In the genomic region with DNA sequence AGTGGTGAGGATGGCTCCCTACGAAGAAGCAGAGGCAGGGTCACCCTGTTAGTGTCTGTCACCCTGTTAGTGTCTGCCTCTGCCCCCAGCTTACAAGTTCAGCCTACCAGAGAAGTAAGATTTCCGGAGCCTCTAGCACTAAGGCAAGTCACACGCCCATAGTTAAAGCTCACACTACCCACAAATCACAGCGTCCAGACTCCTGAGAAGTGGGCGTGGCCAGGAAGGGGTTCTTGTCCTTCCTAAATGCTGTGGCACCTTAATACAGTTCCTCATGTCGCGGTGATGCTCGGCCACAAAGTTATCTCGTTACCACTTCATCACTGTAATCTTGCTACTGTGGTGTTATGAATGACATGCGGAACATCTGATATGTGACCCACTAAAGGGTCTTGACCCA, we compare ENCODE assay signal across 20 mouse cellular contexts. TPM values are rescaled to one million over a fixed set of nuclear protein-coding genes. Genes with fewer than 3 reads are reported as not detected.
DNase-seq lines count a peak whose midpoint lies in the region; ATAC-seq lines count a peak whose summit lies in the region.
"Had no signal": no experiment of that assay in that cellular context is flagged by ENCODE, and none has a peak within 500 bp of the region (broad histone marks: within the 10 kb centered on the region; RNA-seq: fewer than 3 reads in every experiment).

No protein-coding gene starts in this region.

- peak; percentile 35 for DNase-seq in midbrain, embryonic 11.5 days (ENCODE audit: low spot score, missing footprints)
- no peak for DNase-seq in midbrain, embryonic 14.5 days
- DNase-seq in R1 (ENCODE audit: low read depth, low spot score) = peak; percentile 79
- DNase-seq in spleen, postnatal 14 days (ENCODE audit: low spot score in 2 of 2) = no peak
- no peak for DNase-seq in lung, postnatal 14 days
- DNase-seq: adrenal gland, adult 8-10 months; adrenal gland, postnatal 14 days; adrenal gland, postnatal 36 days; cerebellum, adult 11-12 months; cerebellum, adult 2 months; cerebellum, postnatal 10 days; forebrain, postnatal 0 days had no signal

- no peak for ATAC-seq in midbrain, embryonic 11.5 days (ENCODE audit: low FRiP score)
- no peak for ATAC-seq in midbrain, embryonic 14.5 days (ENCODE audit: low FRiP score, low TSS enrichment)
- ATAC-seq: activated CD4-positive, CD25-positive, alpha-beta regulatory T cell, adult 4 months; forebrain, embryonic 13.5 days; forebrain, embryonic 15.5 days; forebrain, postnatal 0 days; Patski had no signal

- no peaks in the 10 kb centered on the region for H3K36me3 ChIP-seq in midbrain, embryonic 11.5 days (ENCODE audit: control insufficient read depth, insufficient read depth, low read length)
- peaks cover 3% of the 10 kb centered on the region; the same call in 1 of the 2 replicates for H3K36me3 ChIP-seq in midbrain, embryonic 14.5 days (ENCODE audit: control insufficient read depth, insufficient read depth, low read length)
- H3K36me3 ChIP-seq: embryonic facial prominence, embryonic 10.5 days; embryonic facial prominence, embryonic 12.5 days; G1E had no signal

- H3K27me3 ChIP-seq in midbrain, embryonic 11.5 days (ENCODE audit: control insufficient read depth, insufficient read depth, low read length) = no peaks in the 10 kb centered on the region
- no peaks in the 10 kb centered on the region for H3K27me3 ChIP-seq in midbrain, embryonic 14.5 days (ENCODE audit: control insufficient read depth, insufficient read depth, low read length)
- H3K27me3 ChIP-seq: embryonic facial prominence, embryonic 12.5 days; forebrain, embryonic 13.5 days; forebrain, embryonic 15.5 days; Patski had no signal

- no peaks in the 10 kb centered on the region for H3K4me1 ChIP-seq in midbrain, embryonic 11.5 days (ENCODE audit: control insufficient read depth, insufficient read depth, low read length)
- H3K4me1 ChIP-seq in midbrain, embryonic 14.5 days (ENCODE audit: control insufficient read depth, insufficient read depth, low read length) = no peaks in the 10 kb centered on the region
- H3K4me1 ChIP-seq: embryonic facial prominence, embryonic 10.5 days; embryonic facial prominence, embryonic 12.5 days; forebrain, embryonic 13.5 days; forebrain, embryonic 15.5 days had no signal

- no peak overlapping the region for H3K9ac ChIP-seq in midbrain, embryonic 11.5 days (ENCODE audit: low read length)
- no peak overlapping the region for H3K9ac ChIP-seq in midbrain, embryonic 14.5 days (replicated peaks; ENCODE audit: low read length)
- H3K9ac ChIP-seq: embryonic facial prominence, embryonic 12.5 days; forebrain, embryonic 13.5 days; forebrain, embryonic 15.5 days; forebrain, postnatal 0 days had no signal

- no peak overlapping the region for H3K4me3 ChIP-seq in midbrain, embryonic 11.5 days (ENCODE audit: low read depth, low read length)
- H3K4me3 ChIP-seq in midbrain, embryonic 14.5 days (replicated peaks; ENCODE audit: low read depth, low read length) = no peak overlapping the region
- H3K4me3 ChIP-seq: embryonic facial prominence, embryonic 10.5 days; embryonic facial prominence, embryonic 12.5 days; forebrain, embryonic 13.5 days; forebrain, embryonic 15.5 days had no signal

- H3K4me2 ChIP-seq in midbrain, embryonic 11.5 days = no peak overlapping the region
- no peak overlapping the region for H3K4me2 ChIP-seq in midbrain, embryonic 14.5 days (ENCODE audit: low read length)
- H3K4me2 ChIP-seq: embryonic facial prominence, embryonic 12.5 days; forebrain, embryonic 13.5 days; forebrain, embryonic 15.5 days had no signal

- no peak overlapping the region for H3K27ac ChIP-seq in midbrain, embryonic 11.5 days (ENCODE audit: low read depth, low read length)
- no peak overlapping the region for H3K27ac ChIP-seq in midbrain, embryonic 14.5 days (replicated peaks; ENCODE audit: low read depth, low read length)
- H3K27ac ChIP-seq: embryonic facial prominence, embryonic 10.5 days; embryonic facial prominence, embryonic 12.5 days; forebrain, embryonic 13.5 days; forebrain, embryonic 15.5 days had no signal

- WGBS in midbrain, embryonic 11.5 days = 80% methylated on average over 10 of the region's 10 CpGs
- 81% methylated on average over 10 of the region's 10 CpGs for WGBS in midbrain, embryonic 14.5 days

- no peaks in the 10 kb centered on the region for H3K9me3 ChIP-seq in midbrain, embryonic 11.5 days (ENCODE audit: control insufficient read depth, low read length)
- no peaks in the 10 kb centered on the region for H3K9me3 ChIP-seq in midbrain, embryonic 14.5 days (ENCODE audit: control insufficient read depth, low read length)
- H3K9me3 ChIP-seq: embryonic facial prominence, embryonic 10.5 days; embryonic facial prominence, embryonic 12.5 days; forebrain, embryonic 13.5 days; forebrain, embryonic 15.5 days; G1E had no signal

RNA-seq across cellular contexts. Expression of a gene that starts 32.6 kb away (rescaled TPM):
- 27.2 and 29.4 TPM in 2 replicates for polyA plus RNA-seq in midbrain, embryonic 11.5 days (2014; fragmentation: Nextera tagmentation; extraction: Ambion mirVana)
- 40.5 and 57.6 TPM in 2 replicates for polyA plus RNA-seq in midbrain, embryonic 14.5 days (2014; fragmentation: Nextera tagmentation; extraction: Ambion mirVana)

RNA-seq across cellular contexts. Expression of a gene that starts 38.2 kb away (rescaled TPM):
- 1.5 and 1.8 TPM in 2 replicates for polyA plus RNA-seq in midbrain, embryonic 11.5 days (2014; fragmentation: Nextera tagmentation; extraction: Ambion mirVana)
- 5.9 and 9.8 TPM in 2 replicates for polyA plus RNA-seq in midbrain, embryonic 14.5 days (2014; fragmentation: Nextera tagmentation; extraction: Ambion mirVana)
- polyA plus RNA-seq: activated CD4-positive, CD25-positive, alpha-beta regulatory T cell, adult 4 months; C2C12; G1E had no signal

Comparison
In these comparisons a context has a peak if more than half of its experiments do, and no peak if none do; other contexts are left out.
1. DNase-seq: peak in midbrain, embryonic 11.5 days (single experiment) and R1 (single experiment); none in midbrain, embryonic 14.5 days (single experiment), spleen, postnatal 14 days (0 of 2) and lung, postnatal 14 days (single experiment).